Mouse (Mus musculus): ENCODE data around the gene Rp2. TPM values are rescaled to one million over a fixed set of nuclear protein-coding genes. Genes with fewer than 3 reads are reported as not detected.

The Rp2 gene
- polyA plus RNA-seq, 2 experiments: 5.6 to 10.4 TPM

DNA sequence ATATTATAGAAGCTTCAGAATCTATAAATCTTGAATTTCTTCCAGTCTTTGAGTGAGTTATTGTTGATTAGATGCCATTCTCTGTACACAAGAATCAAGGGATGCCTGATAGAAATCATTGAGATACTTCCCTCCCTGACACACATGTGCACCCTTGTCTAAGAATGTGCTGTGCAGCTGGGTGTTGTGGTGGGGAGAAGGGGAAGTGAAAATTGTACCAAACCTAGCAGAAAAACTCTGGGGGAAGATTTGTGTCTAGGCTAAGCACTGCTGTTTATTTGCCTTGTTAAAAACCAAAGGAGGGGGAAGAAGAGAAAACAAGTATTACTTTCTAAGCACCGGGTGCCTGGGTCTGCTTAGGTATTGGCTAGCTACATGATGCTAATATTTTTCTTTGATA, 9.0 kb upstream of the Rp2 start:
- TF ChIP-seq EP300 (IDR thresholded peaks at IDR 0.05; ENCODE audit: low read depth): no peak
- TF ChIP-seq CTCF (IDR thresholded peaks at IDR 0.05; ENCODE audit: low read depth): no peak
- Histone ChIP-seq H3K27me3 (ENCODE audit: control insufficient read depth, insufficient read depth, low read length) (no peaks in the 10 kb centered on the region), H3K9ac (replicated peaks) (no peak overlapping the region), H3K4me3 (ENCODE audit: insufficient read depth in 1 of 2, low read depth in 2 of 2, low read length in 2 of 2) (no peak overlapping the region), H3K27ac (no peak overlapping the region), H3K4me1 (replicated peaks; ENCODE audit: control insufficient read depth in 2 of 2, insufficient read depth in 2 of 2, low read length in 1 of 2) (no peaks in the 10 kb centered on the region), H3K9me3 (ENCODE audit: control insufficient read depth, low read length) (no peaks in the 10 kb centered on the region), H3K4me2 (ENCODE audit: low read depth) (no peak overlapping the region), H3K36me3 (replicated peaks; ENCODE audit: control insufficient read depth, insufficient read depth, low read depth) (no peaks in the 10 kb centered on the region)
- no peak for ATAC-seq (ENCODE audit: insufficient read depth)
- no peak for DNase-seq (ENCODE audit: low read depth in 3 of 3, low spot score in 3 of 3)
- 81% methylated on average over 1 of the region's 1 CpGs for WGBS (ENCODE audit: insufficient replicate concordance)

DNA sequence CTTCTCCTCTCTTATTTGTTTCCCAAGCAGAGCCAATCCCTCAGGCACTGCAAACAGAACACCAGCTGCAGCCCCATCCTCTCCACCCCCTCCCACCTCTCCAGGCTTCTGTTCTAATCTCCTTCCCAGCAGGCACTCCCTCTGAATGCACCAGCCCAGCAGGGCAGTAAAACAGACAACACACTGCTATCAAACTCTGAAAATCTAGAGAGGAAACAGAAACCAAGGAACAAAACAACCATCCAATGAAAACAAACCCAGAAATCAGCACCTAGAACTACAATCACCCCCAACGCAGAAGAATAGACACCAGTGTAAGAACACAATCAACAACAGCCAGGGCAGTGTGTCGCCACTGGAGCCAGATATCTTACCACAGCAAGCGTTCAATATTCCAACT, 8.0 kb upstream of the Rp2 start:
- no peak overlapping the region for H3K4me3 ChIP-seq (ENCODE audit: insufficient read depth in 1 of 2, low read depth in 2 of 2, low read length in 2 of 2)
- ATAC-seq (ENCODE audit: insufficient read depth): peak; percentile 56; the same call in 1 of the 2 replicates
- H3K4me2 ChIP-seq (ENCODE audit: low read depth): no peak overlapping the region
- H3K4me1 ChIP-seq (replicated peaks; ENCODE audit: control insufficient read depth in 2 of 2, insufficient read depth in 2 of 2, low read length in 1 of 2): no peaks in the 10 kb centered on the region
- no peaks in the 10 kb centered on the region for H3K9me3 ChIP-seq (ENCODE audit: control insufficient read depth, low read length)
- H3K27ac ChIP-seq: no peak overlapping the region
- no peaks in the 10 kb centered on the region for H3K36me3 ChIP-seq (replicated peaks; ENCODE audit: control insufficient read depth, insufficient read depth, low read depth)
- H3K27me3 ChIP-seq (ENCODE audit: control insufficient read depth, insufficient read depth, low read length): no peaks in the 10 kb centered on the region
- TF ChIP-seq EP300 (IDR thresholded peaks at IDR 0.05; ENCODE audit: low read depth) (no peak), CTCF (IDR thresholded peaks at IDR 0.05; ENCODE audit: low read depth) (no peak)
- H3K9ac ChIP-seq (replicated peaks): no peak overlapping the region
- WGBS (ENCODE audit: insufficient replicate concordance): 8% methylated on average over 3 of the region's 3 CpGs
- no peak for DNase-seq (ENCODE audit: low read depth in 3 of 3, low spot score in 3 of 3)

DNA sequence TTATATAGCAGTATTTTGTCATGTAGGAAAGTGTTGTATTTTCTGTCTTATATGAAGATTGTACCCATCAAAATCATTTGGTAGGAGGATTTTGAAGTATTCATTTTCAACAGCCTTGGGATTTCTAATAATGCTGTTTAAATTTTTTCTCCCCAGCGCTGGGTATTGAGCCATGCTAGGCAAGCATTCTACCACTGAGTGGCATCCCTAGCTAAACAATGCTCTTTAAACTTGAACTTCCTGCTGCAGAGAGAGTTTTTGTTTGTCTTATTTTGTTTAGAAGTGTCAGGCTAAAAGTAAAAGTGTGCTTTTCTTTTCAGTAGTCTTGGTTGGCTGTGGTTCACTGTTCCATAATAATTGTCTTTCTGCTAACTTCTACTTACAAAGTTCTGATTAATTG, 1.8 kb downstream of the Rp2 start:
- DNase-seq (ENCODE audit: low read depth in 3 of 3, low spot score in 3 of 3): no peak
- Histone ChIP-seq H3K36me3 (replicated peaks; ENCODE audit: control insufficient read depth, insufficient read depth, low read depth) (no peaks in the 10 kb centered on the region), H3K9me3 (ENCODE audit: control insufficient read depth, low read length) (no peaks in the 10 kb centered on the region), H3K4me3 (ENCODE audit: insufficient read depth in 1 of 2, low read depth in 2 of 2, low read length in 2 of 2) (peak overlapping the region in 1 of 2 experiments; percentile 8; a peak in 1 of 4 replicates), H3K4me2 (ENCODE audit: low read depth) (peak overlapping the region; percentile 41), H3K4me1 (replicated peaks; ENCODE audit: control insufficient read depth in 2 of 2, insufficient read depth in 2 of 2, low read length in 1 of 2) (no peaks in the 10 kb centered on the region; a peak in 1 of 4 replicates), H3K27ac (no peak overlapping the region), H3K9ac (replicated peaks) (no peak overlapping the region), H3K27me3 (ENCODE audit: control insufficient read depth, insufficient read depth, low read length) (no peaks in the 10 kb centered on the region)
- ATAC-seq (ENCODE audit: insufficient read depth): no peak
- TF ChIP-seq EP300 (IDR thresholded peaks at IDR 0.05; ENCODE audit: low read depth): no peak
- no peak for TF ChIP-seq CTCF (IDR thresholded peaks at IDR 0.05; ENCODE audit: low read depth)
- 17% methylated on average over 1 of the region's 1 CpGs for WGBS (ENCODE audit: insufficient replicate concordance)

DNA sequence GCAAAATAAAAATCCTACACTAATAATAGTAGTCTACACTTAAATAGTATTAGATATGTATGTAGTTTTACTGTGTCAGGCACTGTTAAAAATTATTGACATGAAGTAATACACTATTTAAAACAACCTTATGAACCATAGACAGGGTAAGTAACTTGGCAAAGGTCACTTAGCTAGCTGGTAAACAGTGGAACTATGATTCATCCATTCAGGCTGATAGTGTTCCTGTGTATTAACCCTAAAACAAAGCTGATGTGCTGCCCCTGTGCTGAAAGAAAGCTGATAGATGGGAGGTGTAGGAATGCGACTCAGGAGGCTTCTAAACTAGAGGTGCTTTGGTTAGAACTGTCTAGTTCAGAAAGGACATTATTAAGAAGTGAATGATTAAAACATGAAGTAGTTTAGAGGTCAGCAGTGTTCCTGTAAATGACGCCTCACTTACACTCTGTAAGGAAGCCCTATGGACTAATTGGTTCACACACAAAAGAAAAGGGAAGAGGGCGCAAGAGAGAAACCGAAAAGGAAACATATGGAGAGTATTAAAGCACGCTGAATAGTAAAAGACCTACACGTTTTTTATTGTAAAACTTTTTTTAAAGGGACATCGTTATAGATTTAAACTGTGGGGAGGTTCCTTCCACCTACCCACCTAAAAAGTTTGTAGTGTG, 15.2 kb downstream of the Rp2 start:
- Histone ChIP-seq H3K9ac (replicated peaks) (no peak overlapping the region), H3K36me3 (replicated peaks; ENCODE audit: control insufficient read depth, insufficient read depth, low read depth) (no peaks in the 10 kb centered on the region; the same call in 1 of the 2 replicates), H3K27me3 (ENCODE audit: control insufficient read depth, insufficient read depth, low read length) (no peaks in the 10 kb centered on the region), H3K4me2 (ENCODE audit: low read depth) (no peak overlapping the region), H3K4me1 (replicated peaks; ENCODE audit: control insufficient read depth in 2 of 2, insufficient read depth in 2 of 2, low read length in 1 of 2) (no peaks in the 10 kb centered on the region), H3K4me3 (ENCODE audit: insufficient read depth in 1 of 2, low read depth in 2 of 2, low read length in 2 of 2) (no peak overlapping the region), H3K9me3 (ENCODE audit: control insufficient read depth, low read length) (no peaks in the 10 kb centered on the region), H3K27ac (no peak overlapping the region)
- no peak for DNase-seq (ENCODE audit: low read depth in 3 of 3, low spot score in 3 of 3)
- no peak for ATAC-seq (ENCODE audit: insufficient read depth)
- no peak for TF ChIP-seq EP300 (IDR thresholded peaks at IDR 0.05; ENCODE audit: low read depth)
- TF ChIP-seq CTCF (IDR thresholded peaks at IDR 0.05; ENCODE audit: low read depth): no peak
- WGBS (ENCODE audit: insufficient replicate concordance): 61% methylated on average over 7 of the region's 7 CpGs

DNA sequence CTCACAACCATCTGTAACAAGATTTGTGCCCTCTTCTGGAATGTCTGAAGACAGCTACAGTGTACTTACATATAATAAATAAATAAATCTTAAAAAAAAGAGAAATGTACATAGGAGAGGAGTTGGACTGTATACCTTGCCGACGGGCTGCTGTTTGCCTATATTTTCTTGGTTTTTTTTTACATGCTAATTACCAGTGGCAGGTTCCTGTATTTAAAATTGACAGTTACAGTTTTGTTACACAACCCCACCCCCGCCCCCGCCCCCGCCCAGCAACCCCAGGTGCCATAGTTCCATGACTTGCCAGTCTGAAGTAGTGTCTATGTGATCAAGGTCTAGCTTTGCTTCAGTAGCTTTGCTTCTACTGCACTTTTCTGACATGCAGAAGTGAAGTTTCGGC, 18.0 kb downstream of the Rp2 start:
- Histone ChIP-seq H3K4me2 (ENCODE audit: low read depth) (no peak overlapping the region), H3K9ac (replicated peaks) (no peak overlapping the region), H3K4me1 (replicated peaks; ENCODE audit: control insufficient read depth in 2 of 2, insufficient read depth in 2 of 2, low read length in 1 of 2) (no peaks in the 10 kb centered on the region), H3K36me3 (replicated peaks; ENCODE audit: control insufficient read depth, insufficient read depth, low read depth) (no peaks in the 10 kb centered on the region; the same call in 1 of the 2 replicates), H3K9me3 (ENCODE audit: control insufficient read depth, low read length) (no peaks in the 10 kb centered on the region), H3K27me3 (ENCODE audit: control insufficient read depth, insufficient read depth, low read length) (no peaks in the 10 kb centered on the region), H3K4me3 (ENCODE audit: insufficient read depth in 1 of 2, low read depth in 2 of 2, low read length in 2 of 2) (no peak overlapping the region), H3K27ac (no peak overlapping the region)
- TF ChIP-seq EP300 (IDR thresholded peaks at IDR 0.05; ENCODE audit: low read depth): no peak
- WGBS (ENCODE audit: insufficient replicate concordance): 78% methylated on average over 6 of the region's 6 CpGs
- no peak for DNase-seq (ENCODE audit: low read depth in 3 of 3, low spot score in 3 of 3)
- ATAC-seq (ENCODE audit: insufficient read depth): no peak
